Mouse (Mus musculus): ENCODE data around the gene Vwa5b2.

DNA sequence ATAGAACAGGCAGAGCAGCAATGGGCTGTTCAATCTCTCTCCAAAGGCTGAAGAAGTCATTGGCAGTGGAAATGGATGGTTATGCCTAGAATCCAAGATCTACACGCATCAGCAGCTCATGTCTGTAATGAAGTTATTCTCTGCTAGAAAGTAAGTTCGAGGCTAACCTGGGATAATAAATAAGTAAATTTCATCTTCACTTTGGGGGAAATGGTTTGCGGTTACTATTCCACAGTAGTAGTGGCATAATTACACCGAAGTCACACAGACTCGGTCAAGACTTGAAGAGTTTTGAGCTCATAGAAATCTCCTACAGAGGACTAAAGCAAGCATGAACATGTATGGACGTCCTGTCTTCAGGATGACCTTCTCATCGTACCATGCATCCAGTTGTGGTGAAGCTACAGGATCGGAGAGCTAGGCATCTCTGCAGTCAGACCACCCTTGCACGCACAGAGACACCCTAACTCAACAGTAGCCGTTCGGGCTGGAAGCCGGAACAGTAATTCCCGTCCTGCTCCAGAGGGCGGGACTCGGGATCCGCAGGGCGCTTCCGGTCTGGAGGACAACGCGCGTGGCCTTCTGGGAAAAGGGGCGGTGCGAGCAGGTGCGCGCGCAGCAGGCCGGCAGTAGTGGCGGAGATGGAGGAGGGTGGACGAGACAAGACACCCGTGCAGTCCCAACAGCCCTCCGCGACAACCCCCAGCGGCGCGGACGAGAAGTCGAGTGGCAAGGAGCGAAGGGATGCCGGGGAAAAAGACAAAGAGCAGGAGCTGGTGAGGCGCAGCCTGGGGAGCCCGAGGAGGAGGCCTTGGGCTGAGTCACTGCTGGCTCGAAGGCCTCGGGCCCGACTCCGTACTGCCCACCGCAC is 62.0 kb downstream of the Vwa5b2 start, which contains the start of gene Psmd2:
- TF ChIP-seq POLR2A (IDR thresholded peaks at IDR 0.05; ENCODE audit: borderline replicate concordance, insufficient read depth, low read length) (peak; percentile 94), CTCF (IDR thresholded peaks at IDR 0.05; ENCODE audit: borderline replicate concordance, insufficient read depth, low read depth, low read length) (no peak)
